Comparison of ENCODE assay signal across 12 mouse cellular contexts in genomic region chr2:50120839-50121238, GRCm38 (mm10). TPM values are rescaled to one million over a fixed set of nuclear protein-coding genes. Genes with fewer than 3 reads are reported as not detected.
"Had no signal": no experiment of that assay in that cellular context is flagged by ENCODE, and none has a peak within 500 bp of the region (broad histone marks: within the 10 kb centered on the region; RNA-seq: fewer than 3 reads in every experiment).

No protein-coding gene starts in this region.

- H3K27me3 ChIP-seq: limb, embryonic 15.5 days; liver, embryonic 12.5 days had no signal

- H3K9me3 ChIP-seq: limb, embryonic 15.5 days; liver, embryonic 12.5 days; midbrain, embryonic 10.5 days had no signal

- H3K4me2 ChIP-seq: limb, embryonic 15.5 days; liver, embryonic 12.5 days; lung, embryonic 14.5 days had no signal

- ATAC-seq: liver, embryonic 12.5 days had no signal

- H3K36me3 ChIP-seq: limb, embryonic 15.5 days; liver, embryonic 12.5 days; midbrain, embryonic 10.5 days had no signal

- DNase-seq: kidney, adult 18-20 months; kidney, postnatal 10 days; kidney, postnatal 4 days; lung, embryonic 14.5 days; lung, postnatal 10 days; lung, postnatal 4 days; thymus, postnatal 4 days had no signal

- H3K4me1 ChIP-seq: liver, embryonic 12.5 days had no signal

- H3K27ac ChIP-seq: limb, embryonic 15.5 days; liver, embryonic 12.5 days; midbrain, embryonic 10.5 days; stomach, postnatal 0 days had no signal

- H3K9ac ChIP-seq: limb, embryonic 15.5 days; liver, embryonic 12.5 days; lung, embryonic 14.5 days had no signal

- H3K4me3 ChIP-seq: limb, embryonic 15.5 days; liver, embryonic 12.5 days; midbrain, embryonic 10.5 days had no signal

RNA-seq across cellular contexts. Expression of gene Lypd6, which starts 54.6 kb away (rescaled TPM):
- total RNA-seq: megakaryocyte, adult 5-6 weeks had no signal
